Mouse (Mus musculus): ENCODE measurements around the gene Rab11fip4. TPM values are rescaled to one million over a fixed set of nuclear protein-coding genes. Genes with fewer than 3 reads are reported as not detected.

Gene Rab11fip4
- polyA plus RNA-seq, 1 experiment, result 0.81 TPM

- DNase-seq (ENCODE audit: low spot score), result no peak
These were observed 63.4 kb downstream of the Rab11fip4 start for GRCm38 (mm10) chr11:79654407-79654831.

GRCm38 (mm10) chr11:79655592-79655991, 64.6 kb downstream of the Rab11fip4 start:
- DNase-seq (ENCODE audit: low spot score), result no peak

DNA sequence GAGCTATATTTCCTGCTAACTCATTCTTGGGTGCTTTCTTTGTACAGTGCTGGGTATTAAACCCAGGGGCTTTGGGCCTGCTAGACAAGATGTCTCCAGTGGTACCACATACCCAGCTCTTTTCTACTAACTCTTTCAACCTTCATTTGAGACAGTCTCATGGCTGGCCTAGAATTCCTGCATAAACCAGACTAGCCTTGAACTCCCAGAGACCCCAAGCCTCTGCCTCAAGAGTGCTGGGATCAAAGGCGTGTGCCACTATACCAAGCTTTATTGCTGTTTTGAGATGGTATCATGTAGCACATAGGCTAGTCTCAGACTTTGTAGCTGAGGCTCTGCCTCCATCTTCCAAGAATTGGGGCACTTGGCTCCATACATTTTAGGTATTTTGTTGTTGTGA, 65.5 kb downstream of the Rab11fip4 start:
- DNase-seq (ENCODE audit: low spot score), result no peak

- DNase-seq (ENCODE audit: low spot score), result no peak
These were observed 66.0 kb downstream of the Rab11fip4 start for GRCm38 (mm10) chr11:79657053-79657452.

DNA sequence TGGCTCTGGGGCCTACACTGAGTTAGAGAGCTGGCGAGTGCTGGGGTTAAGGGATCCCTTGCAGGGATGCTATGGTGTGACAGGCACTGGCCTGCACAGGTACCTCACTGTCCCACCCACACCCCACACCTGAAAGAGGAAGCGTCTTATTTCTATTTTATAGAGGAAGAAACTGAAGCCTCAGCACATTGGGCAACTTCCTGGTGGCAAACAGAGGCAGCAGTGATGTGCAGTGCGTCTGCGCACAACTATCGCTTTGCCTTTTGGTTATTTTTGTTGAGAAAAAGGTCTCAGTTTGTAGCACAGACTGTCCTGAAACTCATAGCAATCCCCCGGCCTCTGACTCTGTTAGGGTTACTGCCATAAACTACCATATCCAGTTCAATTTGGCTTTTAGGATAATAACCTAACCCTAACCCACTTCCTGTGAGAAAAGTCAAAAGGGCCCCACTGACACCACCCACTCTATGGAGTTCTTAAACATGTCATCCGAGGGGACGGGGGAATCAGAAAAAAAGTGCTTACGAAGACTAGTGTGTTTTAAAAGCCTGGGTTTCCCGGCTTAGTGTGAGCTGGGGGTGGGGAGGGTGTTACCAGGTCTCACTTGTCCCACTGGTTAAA, 67.3 kb downstream of the Rab11fip4 start:
- DNase-seq (ENCODE audit: low spot score), result no peak

DNA sequence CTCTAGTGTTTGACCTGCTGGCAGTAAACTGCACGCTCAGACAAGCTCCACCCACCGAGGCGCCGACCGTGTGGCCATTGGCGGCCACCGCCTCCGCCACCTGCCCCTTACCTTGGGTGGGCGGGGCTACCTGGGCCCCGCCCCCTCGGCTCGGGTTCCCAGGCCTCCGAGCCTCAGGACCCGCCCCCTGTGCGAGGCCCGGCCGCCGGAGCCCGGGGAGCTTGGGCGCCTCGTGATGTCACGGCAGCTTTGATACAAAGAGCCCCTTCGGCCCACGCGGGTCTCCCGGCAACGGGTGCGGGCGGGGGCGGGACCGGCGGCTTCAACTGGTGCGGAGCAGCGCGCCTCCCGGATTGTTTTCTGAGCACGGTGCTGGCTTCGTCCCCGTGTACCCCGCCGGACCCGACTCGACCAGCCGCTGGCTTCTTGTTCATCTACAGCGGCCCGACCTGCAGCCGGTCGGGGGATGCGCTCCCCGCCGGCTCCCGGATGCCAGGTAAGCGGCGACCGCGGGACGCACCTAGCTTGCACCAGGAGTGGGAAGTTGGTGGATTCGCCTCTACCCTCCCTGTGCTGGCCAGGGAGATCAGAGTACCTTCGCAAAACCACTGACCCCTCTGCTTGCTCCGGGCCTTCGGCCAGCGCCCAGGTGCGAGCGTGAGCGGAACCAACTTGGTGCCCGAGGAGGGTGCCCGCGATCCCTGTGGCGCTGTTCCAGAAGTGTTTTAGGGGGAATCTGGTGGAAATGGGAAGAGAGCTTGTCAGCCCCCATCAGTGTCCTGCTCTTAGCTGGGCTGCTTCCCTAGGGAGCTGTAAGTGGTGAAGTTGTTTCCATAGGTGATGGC, 69.6 kb downstream of the Rab11fip4 start:
- peak; percentile 59 for DNase-seq (ENCODE audit: low spot score)

DNA sequence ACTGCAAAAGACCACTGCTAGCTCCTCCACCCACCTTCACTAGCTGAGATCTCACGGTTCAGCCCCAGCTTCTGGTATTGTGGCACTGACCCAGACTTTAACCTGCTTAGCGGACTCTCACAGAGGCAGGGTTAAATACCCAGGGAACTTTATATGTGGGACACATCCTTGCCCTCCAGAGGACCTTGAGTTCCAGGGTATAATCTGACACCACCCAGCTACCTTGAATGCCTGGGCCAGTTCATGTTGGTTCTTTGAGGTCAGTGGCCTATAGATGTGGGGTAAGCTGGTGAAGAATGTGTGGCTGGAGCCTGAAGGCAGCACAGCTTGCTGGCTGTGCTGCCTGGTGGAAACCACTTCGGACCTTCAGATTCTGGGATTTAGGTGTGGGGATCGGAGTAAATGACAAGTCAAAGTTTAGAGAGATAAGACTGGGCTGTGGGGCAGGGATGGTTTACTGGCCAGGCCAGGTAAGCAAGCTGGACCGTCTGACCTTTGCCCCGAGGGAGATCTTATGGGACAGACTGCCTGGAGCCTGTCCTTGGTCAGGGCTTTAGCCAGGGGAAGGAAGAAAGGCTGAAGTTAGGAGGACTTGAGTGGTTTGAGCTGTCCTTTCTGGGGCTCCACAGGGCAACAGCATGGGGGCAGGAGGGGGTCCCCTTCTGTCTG, 71.0 kb downstream of the Rab11fip4 start:
- no peak for DNase-seq (ENCODE audit: low spot score)

DNA sequence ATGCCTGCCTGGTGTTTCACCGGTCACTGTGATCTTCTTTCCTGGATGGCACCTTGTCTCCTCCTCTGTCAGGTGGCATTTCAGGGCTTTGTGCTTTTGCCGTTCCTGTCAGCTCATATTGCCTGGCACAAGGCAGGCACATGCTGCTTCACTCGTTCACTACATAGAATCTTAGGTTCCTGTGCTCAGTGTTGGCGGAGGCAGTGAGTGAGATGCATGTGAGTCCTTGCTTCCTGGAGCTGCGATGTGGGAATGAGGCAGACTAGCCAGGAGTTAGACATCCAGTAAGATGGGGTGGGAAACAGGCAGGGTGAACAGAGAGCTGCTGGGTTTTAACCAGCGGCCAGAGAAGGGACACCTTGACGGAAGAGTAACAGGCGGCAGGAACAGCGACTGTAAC, 72.1 kb downstream of the Rab11fip4 start:
- no peak for DNase-seq (ENCODE audit: low spot score)

DNA sequence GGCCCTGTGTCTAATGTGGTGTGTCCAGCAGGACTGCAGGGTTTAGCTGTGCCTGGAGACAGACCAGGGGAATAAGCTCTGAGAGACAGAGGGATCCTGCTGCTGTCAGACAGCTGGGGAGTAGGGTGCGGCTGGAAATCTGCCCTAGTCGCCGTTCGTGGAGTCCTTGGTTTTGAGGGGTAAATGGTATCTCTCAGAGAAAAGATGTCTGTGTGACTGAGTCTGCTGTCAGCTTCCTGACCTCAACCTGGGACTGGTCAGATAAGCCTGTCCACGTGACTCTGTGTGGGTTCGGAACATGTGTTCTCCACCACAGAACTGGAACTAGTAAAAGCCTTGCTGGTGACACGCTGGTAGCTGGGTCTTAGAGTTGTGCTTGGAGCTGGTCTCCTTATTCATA, 72.6 kb downstream of the Rab11fip4 start:
- DNase-seq (ENCODE audit: low spot score), result no peak

DNA sequence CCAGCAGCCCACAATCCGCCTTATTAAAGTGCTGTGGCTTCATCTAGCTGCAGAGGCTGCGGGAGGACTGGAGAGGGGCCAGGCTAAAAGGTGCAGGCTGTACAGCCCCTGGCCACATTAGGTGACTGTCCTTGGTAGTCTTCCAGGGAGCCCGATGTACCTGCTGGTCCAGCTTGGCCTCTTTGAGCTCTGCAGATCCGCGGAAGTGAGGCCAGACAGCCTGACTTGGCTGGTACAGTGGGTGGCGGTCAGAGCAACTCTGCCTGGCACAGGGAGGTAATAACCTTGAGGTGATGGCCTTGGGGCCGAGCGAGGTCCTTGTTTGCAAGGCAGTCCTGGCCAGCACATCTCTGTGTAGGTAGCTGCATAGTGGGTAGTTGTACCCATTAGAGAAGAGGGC, 75.5 kb downstream of the Rab11fip4 start:
- DNase-seq (ENCODE audit: low spot score), result no peak

DNA sequence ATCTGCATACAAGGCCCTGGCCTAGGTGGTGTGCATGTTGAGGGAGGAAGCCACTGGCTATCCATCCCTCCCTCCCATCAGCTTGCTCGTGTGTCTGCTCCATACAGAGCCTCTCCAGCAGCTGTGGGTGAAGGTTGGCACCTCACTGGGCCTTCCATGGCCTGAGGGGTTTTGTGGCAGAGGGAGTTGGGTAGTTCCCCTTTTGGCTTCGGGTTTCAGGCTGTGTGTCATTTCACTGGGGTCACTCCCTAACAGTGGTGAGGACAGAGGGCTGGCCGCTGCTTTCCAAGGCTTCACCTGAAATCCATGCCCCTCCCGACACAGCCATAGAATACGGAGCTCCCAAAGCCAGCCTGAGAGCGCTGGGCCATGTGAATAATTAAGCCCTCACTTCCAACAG, 78.2 kb downstream of the Rab11fip4 start:
- no peak for DNase-seq (ENCODE audit: low spot score)

DNA sequence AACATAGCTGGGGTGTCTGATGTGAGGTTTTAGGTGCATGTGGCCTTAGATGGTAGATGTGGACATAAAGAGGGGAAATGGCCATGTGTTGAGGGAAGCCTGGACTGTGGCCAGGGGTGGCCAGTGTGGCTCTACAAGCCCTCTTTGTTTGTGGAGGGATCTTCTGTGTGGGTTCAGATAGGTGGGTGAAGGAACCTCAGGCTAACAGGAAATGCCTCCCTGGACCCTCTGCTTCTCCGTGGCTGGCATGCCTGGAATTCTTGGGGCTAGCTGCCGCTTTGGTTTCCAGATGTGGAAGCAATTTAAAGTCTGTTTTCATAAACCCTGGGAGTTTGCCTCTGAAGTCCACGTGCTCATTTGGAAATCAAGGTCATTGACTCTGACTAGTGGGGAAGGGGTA, 78.9 kb downstream of the Rab11fip4 start:
- DNase-seq (ENCODE audit: low spot score), result no peak

DNA sequence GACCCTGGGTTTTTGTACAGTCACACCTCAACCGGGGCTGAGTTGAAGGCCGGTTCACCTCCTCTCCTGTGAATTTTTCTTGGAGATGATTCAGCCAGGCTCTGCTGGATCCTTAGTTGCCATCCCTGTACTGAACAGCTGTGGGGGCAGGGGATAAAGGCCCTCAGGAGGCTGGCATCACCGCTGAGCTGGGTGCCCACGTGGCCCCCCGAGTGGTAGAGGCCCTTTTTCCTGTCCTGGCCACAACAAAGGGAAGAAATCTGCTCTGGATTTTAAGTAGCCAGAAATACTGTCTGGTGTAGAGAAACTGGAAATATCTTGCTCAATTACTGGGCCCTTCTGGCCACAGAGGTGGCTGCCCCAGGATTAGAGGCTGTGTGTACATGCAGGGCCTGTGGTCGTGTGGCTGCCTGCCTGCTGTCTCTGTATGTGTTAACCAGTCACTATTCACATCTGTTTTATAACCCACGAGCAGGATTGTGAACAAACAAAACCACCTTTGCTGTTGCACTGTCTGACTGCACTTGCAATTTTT, 79.5 kb downstream of the Rab11fip4 start:
- no peak for DNase-seq (ENCODE audit: low spot score)

- no peak for DNase-seq (ENCODE audit: low spot score)
These were observed 80.8 kb downstream of the Rab11fip4 start for GRCm38 (mm10) chr11:79671668-79672281.

- DNase-seq (ENCODE audit: low spot score), result no peak
These were observed 82.1 kb downstream of the Rab11fip4 start for GRCm38 (mm10) chr11:79673072-79673471.

- DNase-seq (ENCODE audit: low spot score), result no peak
These were observed 82.7 kb downstream of the Rab11fip4 start for GRCm38 (mm10) chr11:79673717-79674116.

GRCm38 (mm10) chr11:79674231-79674630, 83.2 kb downstream of the Rab11fip4 start:
- no peak for DNase-seq (ENCODE audit: low spot score)

DNA sequence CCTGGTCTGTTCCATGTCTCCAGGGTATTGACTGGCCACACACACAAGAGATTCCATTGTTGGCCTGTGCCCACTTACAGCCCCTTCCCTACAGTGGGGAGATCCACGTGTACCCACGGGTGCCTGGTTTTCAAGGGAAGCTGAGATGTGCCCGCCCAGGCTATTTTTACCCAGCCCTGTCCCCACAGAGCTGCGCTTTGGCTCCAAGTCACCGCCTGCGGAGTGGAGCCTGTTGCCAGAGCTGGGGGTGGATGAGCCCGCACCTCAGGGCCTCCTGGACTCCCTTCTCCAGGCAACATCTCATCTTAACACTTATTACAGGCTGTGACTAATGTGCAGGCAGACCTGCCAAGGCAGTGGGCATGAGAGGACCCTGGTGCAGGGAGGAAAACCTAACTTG, 83.6 kb downstream of the Rab11fip4 start:
- DNase-seq (ENCODE audit: low spot score), result no peak

GRCm38 (mm10) chr11:79675285-79675684, 84.3 kb downstream of the Rab11fip4 start:
- no peak for DNase-seq (ENCODE audit: low spot score)

DNA sequence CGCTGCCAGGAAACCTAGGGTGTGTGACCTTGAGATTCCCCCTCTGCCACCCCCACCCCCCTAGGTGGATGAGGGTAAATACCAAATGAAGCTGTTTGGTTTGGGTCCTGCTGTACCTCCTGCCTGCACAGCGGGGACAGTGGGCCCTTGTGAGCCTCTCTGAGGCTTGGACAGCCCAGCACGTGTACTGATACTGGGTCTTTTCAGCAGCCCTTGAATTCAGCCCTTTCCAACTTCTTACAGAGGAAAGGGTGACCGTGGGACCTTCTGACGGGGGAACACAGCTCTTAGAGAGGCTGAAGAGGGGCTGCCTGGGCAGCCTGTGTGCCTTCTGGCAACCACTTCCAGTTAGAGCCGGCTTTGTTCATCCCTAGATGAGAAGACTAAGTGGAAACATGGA, 85.0 kb downstream of the Rab11fip4 start:
- DNase-seq (ENCODE audit: low spot score), result no peak

- DNase-seq (ENCODE audit: low spot score), result no peak
These were observed 85.5 kb downstream of the Rab11fip4 start for GRCm38 (mm10) chr11:79676483-79676967.

GRCm38 (mm10) chr11:79677402-79677801, 86.4 kb downstream of the Rab11fip4 start:
- no peak for DNase-seq (ENCODE audit: low spot score)

Data from urinary bladder, adult 2 months (tissue).